Mouse (Mus musculus) CH12.LX (cell line): ENCODE data around the gene Tmem119. TPM values are rescaled to one million over a fixed set of nuclear protein-coding genes. Genes with fewer than 3 reads are reported as not detected.

Experiments used
- DNase-seq: peaks from one replicate; pipeline ENCODE4 v3.0.0-alpha.2; 2013; ENCODE audit errors: extremely low read depth
- H3K27ac ChIP-seq: 2 replicates; pipeline ENCODE4 v1.5.1; 2012; ENCODE audit warnings: low read depth, mild to moderate bottlenecking, control low read depth, moderate library complexity; ENCODE audit not compliant: insufficient read depth
- H3K27me3 ChIP-seq: replicated peaks from 2 replicates; pipeline ENCODE3; 2012; ENCODE audit warnings: inconsistent platforms
- H3K36me3 ChIP-seq, 2 experiments: replicated peaks in 1 of 2; 2 replicates each; pipeline versions ENCODE3 to v1.6.1; 2012; ENCODE audit warnings: inconsistent platforms in 1 of 2, low read length in 1 of 2, mild to moderate bottlenecking in 1 of 2, mixed read lengths in 1 of 2, moderate library complexity in 1 of 2; ENCODE audit not compliant: control insufficient read depth in 1 of 2, insufficient read depth in 1 of 2
- H3K4me1 ChIP-seq, 2 experiments: 2 replicates each; pipeline ENCODE4 v1.6.1; 2012; ENCODE audit warnings: inconsistent platforms in 1 of 2, moderate library complexity in 1 of 2; ENCODE audit not compliant: insufficient read depth in 2 of 2, control insufficient read depth in 1 of 2
- H3K4me2 ChIP-seq: 2 replicates; pipeline ENCODE4 v1.6.1; 2012; ENCODE audit warnings: low read depth, mild to moderate bottlenecking, control low read depth; ENCODE audit not compliant: poor library complexity, insufficient read depth, severe bottlenecking
- H3K4me3 ChIP-seq, 3 experiments: fragments of 150-350 bp in 1 of 3; sonication (generic) in 1 of 3; replicated peaks in 1 of 3; 2 replicates each; pipeline versions ENCODE3 to v1.5.1; 2011 to 2012; ENCODE audit warnings: low read depth in 2 of 3, low read length in 2 of 3, mild to moderate bottlenecking in 2 of 3, moderate library complexity in 2 of 3, control low read depth in 1 of 3, improper control_type of control experiment in 1 of 3, inconsistent platforms in 1 of 3, mixed read lengths in 1 of 3; ENCODE audit not compliant: poor library complexity in 1 of 3
- H3K79me2 ChIP-seq: replicated peaks from 2 replicates; pipeline ENCODE4 v1.6.1; 2012; ENCODE audit warnings: mild to moderate bottlenecking, moderate library complexity; ENCODE audit not compliant: control insufficient read depth, poor library complexity, insufficient read depth, severe bottlenecking; ENCODE audit errors: extremely low read depth
- H3K9ac ChIP-seq: 2 replicates; pipeline ENCODE4 v1.6.1; 2012; ENCODE audit warnings: low read depth, mild to moderate bottlenecking, control low read depth, moderate library complexity; ENCODE audit not compliant: insufficient read depth
- H3K9me3 ChIP-seq: replicated peaks from 2 replicates; pipeline ENCODE3; 2012; ENCODE audit warnings: low read length, inconsistent platforms, mixed read lengths
- BHLHE40 ChIP-seq: IDR thresholded peaks from 2 replicates; pipeline ENCODE4 v1.6.1; 2011; ENCODE audit warnings: mild to moderate bottlenecking, low read depth, low read length, improper control_type of control experiment
- CHD1 ChIP-seq: IDR thresholded peaks from 2 replicates; pipeline ENCODE4 v1.6.1; 2012; ENCODE audit warnings: low read depth, low read length, improper control_type of control experiment, inconsistent platforms
- CTCF ChIP-seq, 2 experiments: IDR thresholded peaks in 1 of 2; conservative IDR thresholded peaks in 1 of 2; 2 replicates each; pipeline ENCODE4 v1.5.1; 2011 to 2012; ENCODE audit warnings: low read depth in 2 of 2, low read length in 2 of 2, improper control_type of control experiment in 1 of 2, inconsistent platforms in 1 of 2, mild to moderate bottlenecking in 1 of 2, moderate library complexity in 1 of 2
- E2F4 ChIP-seq: IDR thresholded peaks from 2 replicates; pipeline ENCODE4 v1.6.1; 2011; ENCODE audit warnings: low read depth, low read length, improper control_type of control experiment; ENCODE audit not compliant: insufficient replicate concordance
- ELF1 ChIP-seq: IDR thresholded peaks from 2 replicates; pipeline ENCODE4 v1.6.1; 2014; ENCODE audit warnings: low read depth, mild to moderate bottlenecking, inconsistent platforms, low read length, improper control_type of control experiment
- EP300 ChIP-seq: IDR thresholded peaks from 2 replicates; pipeline ENCODE4 v1.6.1; 2011; ENCODE audit warnings: low read length, improper control_type of control experiment
- ETS1 ChIP-seq: conservative IDR thresholded peaks from 2 replicates; pipeline ENCODE4 v1.6.1; 2012; ENCODE audit warnings: low read depth, mild to moderate bottlenecking, inconsistent platforms, low read length, improper control_type of control experiment, moderate library complexity
- IRF4 ChIP-seq: IDR thresholded peaks from 2 replicates; pipeline ENCODE4 v1.6.1; 2014; ENCODE audit warnings: low read depth, mild to moderate bottlenecking, inconsistent platforms, low read length, improper control_type of control experiment
- JUN ChIP-seq: IDR thresholded peaks from 2 replicates; pipeline ENCODE4 v1.6.1; 2011; ENCODE audit warnings: low read depth, mild to moderate bottlenecking, low read length, improper control_type of control experiment, moderate library complexity; ENCODE audit not compliant: insufficient read depth
- KAT2A ChIP-seq: IDR thresholded peaks from 2 replicates; pipeline ENCODE4 v1.6.1; 2012; ENCODE audit warnings: low read length, improper control_type of control experiment, inconsistent platforms; ENCODE audit not compliant: insufficient replicate concordance
- MAFK ChIP-seq: IDR thresholded peaks from 2 replicates; pipeline ENCODE4 v1.6.1; 2011; ENCODE audit warnings: low read length, improper control_type of control experiment; ENCODE audit not compliant: insufficient replicate concordance
- MAX ChIP-seq: IDR thresholded peaks from 2 replicates; pipeline ENCODE4 v1.6.1; 2011; ENCODE audit warnings: low read length, improper control_type of control experiment
- MAZ ChIP-seq: IDR thresholded peaks from 2 replicates; pipeline ENCODE4 v1.6.1; 2012; ENCODE audit warnings: low read depth, mild to moderate bottlenecking, inconsistent platforms, low read length, improper control_type of control experiment, moderate library complexity
- MEF2A ChIP-seq: IDR thresholded peaks from 2 replicates; pipeline ENCODE4 v1.6.1; 2014; ENCODE audit warnings: low read depth, mild to moderate bottlenecking, inconsistent platforms, low read length, improper control_type of control experiment, borderline replicate concordance
- MXI1 ChIP-seq: IDR thresholded peaks from 2 replicates; pipeline ENCODE4 v1.6.1; 2011; ENCODE audit warnings: mild to moderate bottlenecking, low read depth, low read length, improper control_type of control experiment
- MYC ChIP-seq: IDR thresholded peaks from 2 replicates; pipeline ENCODE4 v1.6.1; 2011; ENCODE audit warnings: low read depth, mild to moderate bottlenecking, improper control_type of control experiment, low read length
- NELFE ChIP-seq: IDR thresholded peaks from 2 replicates; pipeline ENCODE4 v1.6.1; 2011; ENCODE audit warnings: low read depth, low read length, improper control_type of control experiment
- NRF1 ChIP-seq: IDR thresholded peaks from 2 replicates; pipeline ENCODE4 v1.6.1; 2014; ENCODE audit warnings: low read depth, mild to moderate bottlenecking, inconsistent platforms, low read length, improper control_type of control experiment, moderate library complexity
- PAX5 ChIP-seq: IDR thresholded peaks from 2 replicates; pipeline ENCODE4 v1.6.1; 2012; ENCODE audit warnings: low read length, inconsistent platforms, mixed read lengths
- POLR2A ChIP-seq: IDR thresholded peaks from 2 replicates; pipeline ENCODE4 v1.6.1; 2011; ENCODE audit warnings: low read depth, mild to moderate bottlenecking, improper control_type of control experiment, low read length
- POLR2AphosphoS2 ChIP-seq: IDR thresholded peaks from 2 replicates; pipeline ENCODE4 v1.6.1; 2011; ENCODE audit warnings: low read depth, low read length, improper control_type of control experiment
- RCOR1 ChIP-seq: conservative IDR thresholded peaks from 2 replicates; pipeline ENCODE4 v1.6.1; 2012; ENCODE audit warnings: low read depth, mild to moderate bottlenecking, inconsistent platforms, low read length, improper control_type of control experiment
- SIN3A ChIP-seq: IDR thresholded peaks from 2 replicates; pipeline ENCODE4 v1.6.1; 2012; ENCODE audit warnings: low read length, improper control_type of control experiment, inconsistent platforms
- SMC3 ChIP-seq: IDR thresholded peaks from 2 replicates; pipeline ENCODE4 v1.6.1; 2011; ENCODE audit warnings: low read depth, low read length, improper control_type of control experiment
- TBP ChIP-seq: conservative IDR thresholded peaks from 2 replicates; pipeline ENCODE4 v1.6.1; 2011; ENCODE audit warnings: low read depth, low read length, improper control_type of control experiment
- TCF12 ChIP-seq: IDR thresholded peaks from 2 replicates; pipeline ENCODE4 v1.6.1; 2014; ENCODE audit warnings: low read depth, mild to moderate bottlenecking, inconsistent platforms, low read length, improper control_type of control experiment
- UBTF ChIP-seq: IDR thresholded peaks from 2 replicates; pipeline ENCODE4 v1.6.1; 2012; ENCODE audit warnings: low read depth, mild to moderate bottlenecking, inconsistent platforms, low read length, improper control_type of control experiment, moderate library complexity
- USF1 ChIP-seq: IDR thresholded peaks from 2 replicates; pipeline ENCODE4 v1.6.1; 2014; ENCODE audit warnings: low read depth, mild to moderate bottlenecking, inconsistent platforms, low read length, improper control_type of control experiment
- USF2 ChIP-seq: conservative IDR thresholded peaks from 2 replicates; pipeline ENCODE4 v1.6.1; 2011; ENCODE audit warnings: low read depth, low read length, improper control_type of control experiment
- ZC3H11A ChIP-seq: IDR thresholded peaks from 2 replicates; pipeline ENCODE4 v1.6.1; 2012; ENCODE audit warnings: low read depth, mild to moderate bottlenecking, inconsistent platforms, low read length, improper control_type of control experiment
- ZMIZ1 ChIP-seq: IDR thresholded peaks from 2 replicates; pipeline ENCODE4 v1.6.1; 2012; ENCODE audit warnings: low read depth, mild to moderate bottlenecking, inconsistent platforms, low read length, improper control_type of control experiment
- ZNF384 ChIP-seq: IDR thresholded peaks from 2 replicates; pipeline ENCODE4 v1.6.1; 2012; ENCODE audit warnings: low read depth, low read length, improper control_type of control experiment, inconsistent platforms
- dilution Hi-C: fragments of 300-500 bp; cut with MboI; formaldehyde crosslinking; loops from 2 replicates; pipeline ENCODE4 v1.14.3; 2020; ENCODE audit warnings: low sequenced_read_pairs; ENCODE audit not compliant: extremely low pct_unique_long_range_greater_than_20kb, extremely low pct_ligation_motif_present
- in situ Hi-C: fragments of 300-500 bp; cut with MboI; formaldehyde crosslinking; loops from 3 replicates; pipeline ENCODE4 v1.14.3; 2019; ENCODE audit warnings: low sequenced_read_pairs, low pct_ligation_motif_present, low pct_unique_long_range_greater_than_20kb, mixed read lengths
- polyA plus RNA-seq: library from polyadenylated mRNA; unstranded; fragments of >175 nt; gene quantifications from 2 replicates; pipeline ENCODE4 v1.2.1, GENCODE M21; 2012; ENCODE audit warnings: low read depth; ENCODE audit not compliant: insufficient read length
- total RNA-seq, 2 experiments: library from RNA; depleted of rRNA; stranded (reverse); fragments of 300-350 nt in 1 of 2; fragments of >200 nt in 1 of 2; gene quantifications; 2 replicates each; pipeline ENCODE4 v1.2.3; 2012 to 2014

Gene Tmem119
- total and polyA plus RNA-seq, 3 experiments, result 0.30 to 1.5 (median 1.0) TPM

DNA sequence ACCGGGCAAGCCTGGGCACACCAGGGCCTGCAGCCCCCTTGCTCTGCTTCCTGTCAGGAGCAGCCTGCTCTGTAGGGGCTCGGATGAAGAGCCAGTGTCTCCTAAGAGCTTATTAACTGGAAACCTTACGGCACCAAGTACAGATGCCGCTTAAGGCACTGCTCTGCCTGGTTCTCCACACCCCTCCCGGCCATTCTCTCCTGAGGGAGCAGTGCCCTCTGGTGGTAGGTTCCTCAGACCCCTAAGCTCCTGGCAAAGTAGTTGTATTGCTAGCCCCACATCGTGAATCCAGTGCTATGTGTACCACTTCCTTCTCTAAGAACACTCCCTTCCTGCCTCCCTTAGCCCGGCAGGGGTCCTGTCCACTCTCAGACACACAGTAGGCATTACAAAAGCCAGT lies 44.4 kb upstream of the Tmem119 start:
- Histone ChIP-seq H3K4me2 (no peak overlapping the region), H3K4me1 (peaks cover 9 to 39% of the 10 kb centered on the region in 2 experiments), H3K9me3 (peaks cover 6% of the 10 kb centered on the region), H3K27ac (no peak overlapping the region), H3K79me2 (no peaks in the 10 kb centered on the region), H3K4me3 (no peak overlapping the region), H3K36me3 (peaks cover 49 to 91% of the 10 kb centered on the region in 2 experiments), H3K9ac (no peak overlapping the region), H3K27me3 (no peaks in the 10 kb centered on the region)
- peak; percentile 95 for TF ChIP-seq SMC3
- no peak for TF ChIP-seq USF1
- no peak for TF ChIP-seq TCF12
- no peak for TF ChIP-seq UBTF
- no peak for TF ChIP-seq BHLHE40
- TF ChIP-seq MYC, result no peak
- TF ChIP-seq IRF4, result peak; percentile 23; the same call in 1 of the 2 replicates
- peak; percentile 70 to 94 for TF ChIP-seq CTCF (conservative IDR thresholded peaks at IDR 0.05 in 1 of 2, IDR thresholded peaks at IDR 0.05 in 1 of 2; ENCODE audit: low read depth in 2 of 2, low read length in 2 of 2)
- TF ChIP-seq ELF1, result 0 out of 2 replicates have a peak, but pooled peaks have one; percentile 10
- no peak for TF ChIP-seq E2F4
- no peak for TF ChIP-seq ZNF384
- no peak for TF ChIP-seq ETS1
- no peak for TF ChIP-seq USF2
- no peak for TF ChIP-seq NELFE
- TF ChIP-seq MAZ, result peak; percentile 59; the same call in 1 of the 2 replicates
- no peak for TF ChIP-seq CHD1
- no peak for TF ChIP-seq TBP
- TF ChIP-seq KAT2A, result no peak
- TF ChIP-seq SIN3A, result 0 out of 2 replicates have a peak, but pooled peaks have one; percentile 53
- peak; percentile 69 for TF ChIP-seq ZC3H11A
- no peak for TF ChIP-seq MAX
- TF ChIP-seq MEF2A, result no peak
- TF ChIP-seq EP300, result no peak
- TF ChIP-seq ZMIZ1, result no peak
- TF ChIP-seq MXI1, result no peak
- TF ChIP-seq RCOR1, result no peak
- no peak for TF ChIP-seq NRF1
- no peak for TF ChIP-seq JUN
- TF ChIP-seq POLR2A, result no peak
- no peak for TF ChIP-seq POLR2AphosphoS2
- no peak for TF ChIP-seq MAFK
- TF ChIP-seq PAX5, result no peak
- in situ Hi-C loops, result no loop called here
- dilution Hi-C loops, result no loop called here
- DNase-seq, result peak; percentile 85
